Mouse (Mus musculus) G1E (cell line): ENCODE measurements around the gene Ankrd13a. TPM values are rescaled to one million over a fixed set of nuclear protein-coding genes. Genes with fewer than 3 reads are reported as not detected.

Source experiments
- ATAC-seq: 2 replicates; pipeline ENCODE4 v1.8.0; 2016; ENCODE audit warnings: mild to moderate bottlenecking; ENCODE audit not compliant: insufficient number of reproducible peaks, poor library complexity, low FRiP score, severe bottlenecking; ENCODE audit errors: extremely low read depth
- DNase-seq: peaks from one replicate; pipeline ENCODE4 v3.0.0; 2012; ENCODE audit warnings: low spot score
- H3K27me3 ChIP-seq: 2 replicates; pipeline ENCODE4 v1.6.1; 2012; ENCODE audit warnings: mild to moderate bottlenecking, low read length, inconsistent platforms; ENCODE audit not compliant: insufficient read depth
- H3K36me3 ChIP-seq: replicated peaks from 2 replicates; pipeline ENCODE3; 2012; ENCODE audit warnings: mild to moderate bottlenecking, inconsistent platforms
- H3K4me1 ChIP-seq: 2 replicates; pipeline ENCODE4 v1.6.1; 2012; ENCODE audit warnings: low read depth, low read length, inconsistent platforms, mixed read lengths; ENCODE audit not compliant: insufficient read depth
- H3K4me3 ChIP-seq: 2 replicates; pipeline ENCODE4 v1.5.1; 2012; ENCODE audit warnings: low read depth, mild to moderate bottlenecking, inconsistent platforms, low read length, moderate library complexity, mixed read lengths
- H3K9me3 ChIP-seq: replicated peaks from 2 replicates; pipeline ENCODE4 v1.6.1; 2012; ENCODE audit warnings: inconsistent platforms
- CTCF ChIP-seq: IDR thresholded peaks from 2 replicates; pipeline ENCODE4 v1.5.1; 2012; ENCODE audit warnings: low read depth, low read length, inconsistent platforms, mixed read lengths
- GATA1 ChIP-seq: IDR thresholded peaks from 2 replicates; pipeline ENCODE4 v1.6.1; 2012; ENCODE audit warnings: borderline replicate concordance, low read length, inconsistent platforms, mixed read lengths
- GATA2 ChIP-seq: IDR thresholded peaks from 2 replicates; pipeline ENCODE4 v1.6.1; 2012; ENCODE audit warnings: low read depth, low read length, inconsistent platforms, borderline replicate concordance
- POLR2AphosphoS5 ChIP-seq: IDR thresholded peaks from 2 replicates; pipeline ENCODE4 v1.6.1; 2012; ENCODE audit warnings: low read depth, low read length, inconsistent platforms; ENCODE audit not compliant: insufficient replicate concordance
- TAL1 ChIP-seq: conservative IDR thresholded peaks from 2 replicates; pipeline ENCODE4 v1.6.1; 2012; ENCODE audit warnings: low read depth, low read length, inconsistent platforms, mixed read lengths
- polyA plus RNA-seq: library from polyadenylated mRNA; stranded (reverse); fragments of >175 nt; gene quantifications from 2 replicates; pipeline ENCODE4 v1.2.3, GENCODE M21; 2012
- total RNA-seq, 2 experiments: library from RNA; stranded (forward) in 1 of 2; stranded (reverse) in 1 of 2; fragments of 200-1000 nt in 1 of 2; fragments of >200 nt in 1 of 2; fragmentation: Nextera tagmentation in 1 of 2; gene quantifications; 2 replicates each; pipeline ENCODE4 v1.2.3; 2014 to 2017

The Ankrd13a gene
- total and polyA plus RNA-seq, 3 experiments, result 576 to 869 (median 779) TPM

GRCm38 (mm10) chr5:114737090-114737887 lies 37.2 kb upstream of the Ankrd13a start:
- no peak overlapping the region for H3K4me3 ChIP-seq
- peaks cover 15% of the 10 kb centered on the region; the same call in 1 of the 2 replicates for H3K4me1 ChIP-seq
- no peak for DNase-seq
- TF ChIP-seq GATA2 (no peak), POLR2AphosphoS5 (no peak), TAL1 (no peak), CTCF (no peak), GATA1 (no peak)
- no peaks in the 10 kb centered on the region for H3K9me3 ChIP-seq
- ATAC-seq, result no peak
- peaks cover 97% of the 10 kb centered on the region for H3K36me3 ChIP-seq
- no peaks in the 10 kb centered on the region for H3K27me3 ChIP-seq

- Histone ChIP-seq H3K36me3 (peaks cover 98% of the 10 kb centered on the region), H3K27me3 (no peaks in the 10 kb centered on the region), H3K4me3 (no peak overlapping the region), H3K9me3 (no peaks in the 10 kb centered on the region), H3K4me1 (peaks cover 15% of the 10 kb centered on the region; the same call in 1 of the 2 replicates)
- ATAC-seq (no peak), DNase-seq (no peak)
- TF ChIP-seq GATA2 (no peak), TAL1 (no peak), CTCF (no peak), GATA1 (no peak), POLR2AphosphoS5 (no peak)
Measured at GRCm38 (mm10) chr5:114738707-114739241, 35.7 kb upstream of the Ankrd13a start.

- Histone ChIP-seq H3K9me3 (no peaks in the 10 kb centered on the region), H3K4me1 (peaks cover 19% of the 10 kb centered on the region; the same call in 1 of the 2 replicates), H3K36me3 (peaks cover 98% of the 10 kb centered on the region), H3K4me3 (no peak overlapping the region), H3K27me3 (no peaks in the 10 kb centered on the region)
- ATAC-seq, result no peak
- TF ChIP-seq GATA2 (no peak), GATA1 (no peak), CTCF (no peak)
- no peak for DNase-seq
Measured at GRCm38 (mm10) chr5:114740595-114740994, 33.9 kb upstream of the Ankrd13a start.

GRCm38 (mm10) chr5:114742572-114742971 lies 31.9 kb upstream of the Ankrd13a start:
- H3K4me1 ChIP-seq, result peaks cover 21% of the 10 kb centered on the region
- DNase-seq (no peak), ATAC-seq (no peak)
- no peaks in the 10 kb centered on the region for H3K9me3 ChIP-seq
- H3K27me3 ChIP-seq, result no peaks in the 10 kb centered on the region
- TF ChIP-seq POLR2AphosphoS5 (no peak), TAL1 (no peak), GATA1 (no peak), GATA2 (no peak), CTCF (no peak)
- no peak overlapping the region for H3K4me3 ChIP-seq
- peaks cover 97% of the 10 kb centered on the region for H3K36me3 ChIP-seq

GRCm38 (mm10) chr5:114742998-114743696 lies 31.3 kb upstream of the Ankrd13a start:
- Histone ChIP-seq H3K9me3 (no peaks in the 10 kb centered on the region), H3K4me3 (no peak overlapping the region), H3K36me3 (peaks cover 97% of the 10 kb centered on the region), H3K27me3 (no peaks in the 10 kb centered on the region), H3K4me1 (peaks cover 20% of the 10 kb centered on the region)
- TF ChIP-seq TAL1 (no peak), POLR2AphosphoS5 (no peak), GATA2 (no peak), GATA1 (no peak), CTCF (no peak)
- DNase-seq, result no peak
- no peak for ATAC-seq

GRCm38 (mm10) chr5:114743697-114744090 lies 30.8 kb upstream of the Ankrd13a start:
- H3K36me3 ChIP-seq, result peaks cover 97% of the 10 kb centered on the region
- no peak for DNase-seq
- no peak for TF ChIP-seq GATA2
- no peak for TF ChIP-seq POLR2AphosphoS5
- TF ChIP-seq GATA1, result no peak
- no peak for TF ChIP-seq TAL1
- TF ChIP-seq CTCF, result no peak
- peaks cover 17% of the 10 kb centered on the region for H3K4me1 ChIP-seq
- no peaks in the 10 kb centered on the region for H3K27me3 ChIP-seq
- ATAC-seq, result no peak
- no peak overlapping the region for H3K4me3 ChIP-seq
- no peaks in the 10 kb centered on the region for H3K9me3 ChIP-seq
